Mouse (Mus musculus) ES-E14 (cell line): Measurements from ENCODE around the gene Mtr.

ENCODE experiments used
- CHD2 ChIP-seq: IDR thresholded peaks from 2 replicates; pipeline ENCODE4 v1.6.1; 2014; ENCODE audit warnings: mild to moderate bottlenecking, low read depth, low read length, inconsistent platforms
- MAFK ChIP-seq: IDR thresholded peaks from 2 replicates; pipeline ENCODE4 v1.6.1; 2014; ENCODE audit warnings: mild to moderate bottlenecking, low read depth, low read length, inconsistent platforms; ENCODE audit not compliant: insufficient read depth
- ZC3H11A ChIP-seq: IDR thresholded peaks from 2 replicates; pipeline ENCODE4 v1.6.1; 2012; ENCODE audit warnings: low read depth, mild to moderate bottlenecking, inconsistent platforms, low read length, borderline replicate concordance
- ZNF384 ChIP-seq: IDR thresholded peaks from 2 replicates; pipeline ENCODE4 v1.6.1; 2012; ENCODE audit warnings: low read depth, low read length, inconsistent platforms

DNA sequence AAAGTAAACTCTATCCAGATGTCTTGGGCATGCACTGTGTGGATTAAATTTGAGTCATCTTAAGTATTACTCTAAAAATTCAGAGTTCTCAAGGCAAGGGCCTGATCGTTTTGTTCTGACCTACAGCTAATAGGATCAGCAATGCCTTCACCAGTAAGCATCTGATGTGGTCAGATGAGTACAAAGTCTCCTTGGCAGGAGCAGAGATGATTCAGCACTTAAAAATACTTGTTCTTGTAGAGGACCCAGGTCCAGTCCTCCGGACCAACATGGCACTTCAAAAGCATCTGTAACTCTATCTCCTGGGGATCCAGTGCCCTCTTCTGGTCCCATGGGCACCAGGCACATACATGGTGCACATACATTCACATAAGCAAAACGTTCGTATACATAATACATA, 25.8 kb downstream of the Mtr start:
- TF ChIP-seq ZNF384 (no peak), CHD2 (no peak), MAFK (no peak), ZC3H11A (no peak)
